Mouse (Mus musculus): Measurements from ENCODE around the gene Dapk2.
"Not testable (repeated sequence)": the region's sequence is repeated elsewhere in the genome, so short reads cannot be mapped to it uniquely, and the experiment has no call there.

Dapk2 gene

DNA sequence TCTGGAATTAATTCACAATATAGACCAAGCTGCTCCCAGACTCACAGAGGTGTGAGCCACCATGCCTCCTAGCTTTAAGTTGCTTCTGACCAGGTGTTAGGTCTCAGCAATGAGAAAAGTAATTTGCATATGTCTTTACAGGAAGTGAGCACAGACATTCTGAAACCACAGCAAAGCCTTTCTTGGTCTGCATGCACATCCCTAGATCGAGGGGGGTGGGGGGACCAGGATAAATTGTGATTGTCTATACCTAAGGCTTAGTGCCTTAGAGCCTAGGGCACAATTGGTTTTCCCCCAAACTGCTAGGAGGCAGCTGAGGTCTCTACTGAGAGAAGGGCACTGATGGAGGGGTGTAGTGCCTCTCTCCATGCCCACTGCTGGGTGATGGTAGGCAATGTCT lies 122.5 kb downstream of the Dapk2 start:
- DNase-seq: no peak

DNA sequence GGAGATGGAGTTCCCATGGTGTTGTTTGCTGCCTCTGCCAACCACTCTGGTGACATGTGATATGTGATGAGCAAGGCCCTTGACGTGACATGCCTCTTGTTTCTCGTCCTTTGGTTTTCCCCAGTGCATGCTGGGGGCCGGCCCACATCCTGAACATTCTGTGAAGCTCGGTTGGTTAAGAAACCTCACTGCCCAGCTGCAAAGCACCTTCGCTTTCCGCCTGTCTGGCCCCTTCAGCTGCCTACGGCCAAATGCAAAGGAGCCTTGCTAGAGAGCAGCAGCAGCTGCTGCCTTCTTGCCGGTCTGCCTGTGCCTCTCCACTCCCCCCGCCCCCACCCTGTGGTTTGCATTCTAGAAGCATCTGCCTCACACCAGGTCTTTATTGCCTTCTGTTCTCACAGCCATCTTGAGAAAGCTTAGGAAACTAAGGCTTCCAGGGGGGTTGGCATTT lies 123.5 kb downstream of the Dapk2 start:
- DNase-seq: no peak

- DNase-seq: no peak
Observed at GRCm38 (mm10) chr9:66282582-66282981, 124.6 kb downstream of the Dapk2 start.

- DNase-seq: peak; percentile 85 to 87
Observed at GRCm38 (mm10) chr9:66283565-66284203, 125.7 kb downstream of the Dapk2 start.

DNA sequence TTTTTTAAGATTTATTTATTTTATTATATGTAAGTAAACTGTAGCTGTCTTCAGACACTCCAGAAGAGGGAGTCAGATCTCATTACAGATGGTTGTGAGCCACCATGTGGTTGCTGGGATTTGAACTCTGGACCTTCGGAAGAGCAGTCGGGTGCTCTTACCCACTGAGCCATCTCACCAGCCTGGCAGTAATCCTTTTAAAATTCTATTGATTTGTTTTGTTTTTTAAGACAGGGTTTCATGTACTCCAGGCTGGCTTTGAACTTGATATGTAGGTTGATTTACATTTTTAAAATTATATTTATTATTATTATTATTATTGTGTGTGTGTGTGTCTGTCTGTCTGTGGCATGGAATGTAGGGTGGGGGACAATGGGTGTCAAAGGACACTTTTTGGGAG lies 127.2 kb downstream of the Dapk2 start:
- DNase-seq: not testable (repeated sequence)

GRCm38 (mm10) chr9:66285901-66286300 lies 127.9 kb downstream of the Dapk2 start:
- DNase-seq: no peak

- DNase-seq: no peak
Observed at GRCm38 (mm10) chr9:66290727-66291126, 132.7 kb downstream of the Dapk2 start.

- no peak for DNase-seq
Observed at GRCm38 (mm10) chr9:66293319-66293718, 135.3 kb downstream of the Dapk2 start.

- no peak for DNase-seq
Observed at GRCm38 (mm10) chr9:66294227-66294626, 136.2 kb downstream of the Dapk2 start.

GRCm38 (mm10) chr9:66294980-66295410 lies 137.0 kb downstream of the Dapk2 start:
- DNase-seq: peak in 1 of 2 experiments; percentile 9

- DNase-seq: no peak
Observed at GRCm38 (mm10) chr9:66295577-66296120, 137.6 kb downstream of the Dapk2 start.

DNA sequence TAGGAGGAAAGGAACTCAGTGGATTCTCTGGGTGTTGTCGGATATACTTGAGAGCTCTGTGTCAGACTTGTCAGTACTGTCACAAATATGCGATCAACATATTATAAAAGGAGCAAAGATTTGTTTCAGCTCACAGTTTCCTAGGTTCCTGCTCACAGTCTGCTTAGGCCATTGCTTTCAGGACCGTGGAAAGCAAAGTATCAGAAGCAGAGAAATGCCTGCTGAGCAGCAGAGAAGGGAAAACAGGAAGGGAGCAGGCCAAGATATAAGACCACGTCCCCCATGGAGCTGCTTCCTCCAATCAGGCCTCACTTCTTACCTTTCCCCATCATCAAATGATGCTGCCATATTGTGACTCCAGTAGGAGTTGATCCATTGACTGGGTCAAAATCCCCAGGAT lies 140.8 kb downstream of the Dapk2 start:
- DNase-seq: no peak

GRCm38 (mm10) chr9:66300448-66301027 lies 142.5 kb downstream of the Dapk2 start:
- DNase-seq: no peak

- no peak for DNase-seq
Observed at GRCm38 (mm10) chr9:66304320-66305090, 146.5 kb downstream of the Dapk2 start.

DNA sequence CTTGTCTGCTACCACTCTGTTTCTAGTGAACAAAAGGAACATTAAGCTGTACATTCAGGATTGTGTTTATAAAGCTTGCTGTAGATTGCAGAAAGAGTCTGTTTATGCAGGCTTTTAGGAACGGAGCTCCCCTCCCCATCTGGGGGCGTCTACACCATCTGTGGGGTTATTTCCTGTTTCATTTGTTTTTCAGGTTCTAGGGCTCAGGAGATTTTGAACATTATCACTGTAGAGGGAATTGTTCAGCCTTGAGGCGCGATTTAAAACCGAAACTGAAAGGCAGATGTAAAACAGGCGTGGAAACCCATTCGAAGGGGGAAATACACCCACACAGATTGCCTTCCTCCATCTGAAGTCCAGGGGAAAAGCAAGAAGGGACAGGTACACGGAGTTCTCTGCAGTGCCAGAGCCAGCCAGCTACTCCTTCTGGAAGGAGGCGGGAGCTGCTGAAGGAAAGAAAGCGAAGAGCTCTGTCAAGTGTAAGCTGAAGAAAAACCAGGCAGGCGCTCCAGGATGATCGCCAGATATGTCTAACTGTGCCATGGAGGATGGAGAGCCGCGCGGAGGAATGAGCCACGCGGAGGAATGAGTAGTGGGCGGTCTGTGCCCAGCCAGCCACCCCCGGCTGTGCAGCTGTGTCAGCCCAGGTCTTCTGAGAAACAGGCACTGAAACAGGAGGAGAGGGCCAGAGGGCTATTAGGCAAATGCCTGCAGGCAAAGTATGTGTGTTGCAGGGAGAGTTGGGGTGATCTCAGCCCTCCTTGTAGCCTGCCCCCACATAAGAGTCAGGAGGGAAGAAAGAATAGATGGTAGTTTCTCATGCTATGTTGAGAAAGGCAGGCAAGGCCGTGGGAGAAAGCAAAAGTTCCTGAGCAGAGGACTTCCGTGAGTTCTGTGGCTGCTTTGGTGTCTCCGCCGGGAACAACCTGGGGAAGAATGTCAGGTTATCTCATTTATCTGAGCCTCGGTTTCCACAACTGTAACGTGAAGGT lies 147.4 kb downstream of the Dapk2 start:
- peak; percentile 14 to 24 for DNase-seq

- no peak for DNase-seq
Observed at GRCm38 (mm10) chr9:66306414-66306813, 148.4 kb downstream of the Dapk2 start.

DNA sequence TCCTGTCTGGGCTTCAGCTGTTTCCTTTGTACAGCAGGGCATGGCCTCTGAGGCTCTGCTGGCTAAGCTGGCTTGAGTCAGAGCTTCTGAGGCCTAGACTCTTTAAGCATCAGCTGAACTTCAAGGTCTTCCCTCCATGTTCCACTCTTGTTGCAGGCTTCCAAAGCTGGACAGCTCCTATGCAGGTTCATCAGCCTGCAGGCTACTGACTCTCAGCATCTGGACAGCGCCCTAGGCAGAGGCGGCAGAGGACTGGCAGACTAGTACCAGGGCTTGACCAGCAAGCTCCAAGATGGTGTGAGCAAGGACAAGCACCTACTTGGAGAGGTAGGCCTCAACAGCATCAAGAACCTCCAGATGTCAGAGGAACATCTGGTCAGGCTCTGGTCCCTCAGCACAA lies 149.3 kb downstream of the Dapk2 start:
- peak; percentile 76 to 83 for DNase-seq

DNA sequence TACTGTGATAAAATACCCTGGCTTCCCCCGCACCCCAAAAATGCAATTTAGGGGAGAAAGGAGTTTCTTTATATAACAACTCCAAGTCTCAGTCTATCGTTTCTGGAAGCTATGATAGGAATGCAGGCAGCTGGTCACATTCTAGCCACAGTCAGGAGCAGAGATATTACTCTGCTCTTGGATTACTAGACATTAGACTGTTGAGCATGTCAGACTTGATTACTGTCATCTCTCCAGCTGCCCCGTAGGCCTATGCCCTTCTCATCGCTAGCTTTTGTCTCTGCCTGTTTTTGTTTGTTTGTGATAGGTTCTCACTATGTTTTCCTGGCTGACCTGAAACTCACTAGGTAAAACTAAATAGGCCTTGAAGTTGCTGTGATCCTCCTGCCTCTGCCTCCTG lies 150.7 kb downstream of the Dapk2 start:
- DNase-seq: no peak

- DNase-seq: no peak
Observed at GRCm38 (mm10) chr9:66311458-66311857, 153.4 kb downstream of the Dapk2 start.

- no peak for DNase-seq
Observed at GRCm38 (mm10) chr9:66316603-66317002, 158.6 kb downstream of the Dapk2 start.
